Mouse (Mus musculus): ENCODE results near the gene Jph3. TPM values are rescaled to one million over a fixed set of nuclear protein-coding genes. Genes with fewer than 3 reads are reported as not detected.

Jph3 gene
- total RNA-seq, 2 experiments from 2014 or later = not detected

- no peak for DNase-seq
Measured at GRCm38 (mm10) chr8:121730170-121730569, 747 bp downstream of the Jph3 start.

DNA sequence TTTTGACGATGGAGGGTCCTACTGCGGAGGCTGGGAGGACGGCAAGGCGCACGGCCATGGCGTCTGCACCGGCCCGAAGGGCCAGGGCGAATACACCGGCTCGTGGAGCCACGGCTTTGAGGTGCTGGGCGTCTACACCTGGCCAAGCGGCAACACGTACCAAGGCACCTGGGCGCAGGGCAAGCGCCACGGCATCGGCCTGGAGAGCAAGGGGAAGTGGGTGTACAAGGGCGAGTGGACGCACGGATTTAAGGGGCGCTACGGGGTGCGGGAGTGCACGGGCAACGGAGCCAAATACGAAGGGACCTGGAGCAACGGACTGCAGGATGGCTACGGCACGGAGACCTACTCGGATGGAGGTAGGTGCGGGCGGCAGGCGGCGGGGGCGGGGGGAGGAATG is 1.2 kb downstream of the Jph3 start:
- no peak for DNase-seq

- DNase-seq = no peak
Measured at GRCm38 (mm10) chr8:121731060-121731459, 1.6 kb downstream of the Jph3 start.

DNA sequence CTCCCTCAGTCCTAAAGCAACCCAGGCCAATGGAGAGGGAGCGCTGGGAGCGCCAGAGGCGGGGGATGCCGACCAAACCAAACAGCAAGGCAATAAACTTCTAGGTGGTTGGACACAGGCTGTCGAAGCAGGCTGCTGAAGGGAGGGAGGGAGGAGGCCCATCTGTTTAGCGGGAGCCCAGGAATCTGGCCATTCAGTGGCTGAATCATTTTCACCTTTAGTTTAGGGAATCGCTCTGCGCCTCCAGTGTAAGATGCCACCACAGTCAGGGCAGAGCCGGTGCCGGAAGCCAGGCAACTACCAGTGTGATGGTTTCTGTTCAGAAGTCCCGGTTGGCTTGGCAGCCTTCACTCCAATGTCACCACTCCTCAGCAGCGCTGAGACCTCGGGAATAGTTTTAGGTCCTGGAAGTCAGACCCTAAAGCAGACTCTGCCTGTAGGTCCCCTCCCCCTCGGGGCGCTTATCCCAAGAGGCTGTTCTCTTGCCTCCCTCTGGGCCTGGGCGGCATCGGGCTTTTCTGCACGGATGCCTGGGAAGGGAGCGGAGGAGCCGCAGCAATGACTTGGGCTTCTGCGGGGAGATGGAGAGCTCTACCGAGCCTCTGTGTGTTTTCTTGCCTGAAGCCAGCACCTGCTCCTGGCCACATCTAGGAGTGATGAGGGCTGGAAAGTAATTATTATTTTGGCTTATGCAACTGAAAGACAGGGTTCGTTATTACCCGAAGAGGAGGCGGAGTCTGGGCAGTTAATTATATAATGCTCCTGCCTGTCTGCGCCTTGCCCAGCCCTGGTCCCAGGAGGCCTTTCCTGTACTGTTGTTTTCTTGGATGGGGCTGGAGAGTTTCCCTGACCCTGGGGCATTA is 2.3 kb downstream of the Jph3 start:
- DNase-seq = no peak

DNA sequence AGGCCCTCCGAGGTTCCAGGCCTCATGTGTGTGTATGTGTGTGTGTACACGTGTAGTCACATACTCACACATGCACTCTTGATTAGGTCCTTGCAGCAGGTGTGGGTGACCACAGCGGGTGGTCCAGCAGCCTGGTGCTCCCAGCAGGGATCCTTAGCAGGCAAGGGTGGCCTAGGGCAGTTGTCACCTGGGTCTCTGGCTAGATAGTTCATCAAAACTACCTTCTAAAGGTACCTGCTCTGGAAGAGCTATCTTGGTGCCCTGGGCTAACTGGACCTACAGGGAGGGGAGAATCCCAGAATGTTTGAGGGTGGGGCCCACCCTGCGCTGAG is 2.9 kb downstream of the Jph3 start:
- DNase-seq = no peak

- no peak for DNase-seq
Measured at GRCm38 (mm10) chr8:121734262-121734661, 4.8 kb downstream of the Jph3 start.

DNA sequence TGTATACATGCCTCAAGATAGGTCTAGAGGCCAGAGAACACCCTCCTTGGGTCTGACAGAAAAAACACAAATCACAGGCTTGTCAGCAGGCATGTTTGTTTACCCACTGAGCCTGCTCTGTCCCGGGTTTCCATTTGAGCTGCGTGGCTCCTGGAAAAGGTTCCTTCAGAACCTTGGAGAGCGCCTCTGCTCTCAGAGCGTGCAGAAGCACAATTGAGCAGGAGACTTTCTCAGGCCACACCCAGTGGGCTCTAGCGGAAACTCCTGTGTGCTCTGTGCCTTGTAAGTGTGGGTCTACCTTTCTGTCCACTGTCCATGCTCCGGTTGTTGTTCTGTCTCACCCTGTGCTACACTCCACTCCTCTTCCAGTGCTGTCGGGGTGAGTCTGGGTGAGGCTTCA is 6.8 kb downstream of the Jph3 start:
- no peak for DNase-seq

DNA sequence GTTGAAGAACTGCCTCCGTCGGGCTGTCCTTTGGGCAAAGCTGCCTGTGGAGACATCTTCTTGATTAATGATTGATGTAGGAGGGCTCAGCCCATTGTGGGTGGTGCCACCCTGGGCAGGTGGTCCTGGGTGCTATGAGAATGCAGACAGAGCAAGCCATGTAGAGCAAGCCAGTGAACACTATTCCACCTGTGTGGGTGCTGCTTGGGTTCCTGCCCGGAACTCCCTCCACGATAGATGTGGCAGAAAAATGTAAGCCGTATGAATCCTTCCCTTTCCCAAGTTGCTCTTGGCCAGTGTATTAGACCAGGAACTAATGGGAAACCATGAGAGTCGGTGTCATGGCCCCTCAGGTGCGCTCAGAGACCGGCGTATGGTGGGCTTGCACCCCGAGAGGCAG is 11.3 kb downstream of the Jph3 start:
- no peak for DNase-seq

DNA sequence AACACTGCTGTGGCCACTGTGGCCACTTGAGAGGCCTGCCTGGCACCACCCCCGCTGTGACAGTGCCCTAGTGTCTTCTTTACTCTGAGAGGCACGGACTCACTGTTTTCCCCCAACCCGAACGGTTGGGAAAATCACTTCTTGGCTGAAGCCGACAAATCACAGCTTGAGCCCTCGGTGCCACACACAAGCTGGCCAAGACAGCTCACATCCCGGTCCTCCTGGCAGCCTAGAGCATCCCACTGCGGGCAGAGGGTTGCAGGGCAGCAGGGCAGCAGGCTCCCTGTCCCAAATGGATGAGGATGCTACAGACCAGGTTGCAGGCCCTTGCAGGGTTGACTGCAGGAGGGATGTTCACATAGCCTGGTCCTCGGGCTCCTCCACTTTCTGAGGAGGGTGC is 20.1 kb downstream of the Jph3 start:
- no peak for DNase-seq

DNA sequence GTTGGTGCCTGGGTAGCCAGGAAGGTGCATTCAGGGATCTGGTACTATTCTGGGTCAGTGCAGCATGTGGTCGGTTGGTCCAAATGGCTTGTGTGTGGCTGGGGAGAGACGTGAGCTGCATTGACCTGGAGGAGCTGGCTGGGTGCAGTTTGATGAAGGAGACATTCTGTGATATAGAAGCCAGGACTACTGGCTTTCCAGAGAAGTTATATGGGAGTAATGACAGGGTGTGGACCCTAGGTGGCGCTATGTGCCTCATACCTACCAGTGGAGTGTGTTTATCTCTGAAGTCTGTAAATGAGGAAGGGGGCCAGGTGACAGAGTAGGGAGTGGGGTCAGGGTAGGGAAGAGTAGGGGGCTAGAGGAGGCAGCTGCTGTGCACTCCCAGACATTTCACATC is 21.1 kb downstream of the Jph3 start:
- DNase-seq = no peak

- DNase-seq = no peak
Measured at GRCm38 (mm10) chr8:121751407-121751806, 22.0 kb downstream of the Jph3 start.

DNA sequence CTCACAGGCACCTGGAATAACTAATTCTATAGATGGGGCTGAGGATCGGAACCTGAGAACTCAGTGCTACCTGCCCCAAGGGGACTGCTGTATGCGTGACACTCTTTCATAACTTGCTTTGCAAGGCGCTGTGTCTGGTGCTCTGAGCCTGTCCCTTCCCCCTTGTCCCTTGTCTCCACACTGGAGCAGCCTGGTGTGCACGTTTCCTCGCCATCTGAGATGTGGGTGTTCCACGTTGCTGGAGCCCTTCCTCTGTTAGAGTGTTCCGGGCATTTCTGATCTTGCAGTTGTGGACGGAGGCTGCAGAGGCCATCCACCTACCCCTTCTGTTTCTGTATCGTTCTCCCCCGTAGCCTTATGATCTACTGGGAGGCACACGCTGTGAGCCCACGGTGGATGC is 29.0 kb downstream of the Jph3 start:
- no peak for DNase-seq

DNA sequence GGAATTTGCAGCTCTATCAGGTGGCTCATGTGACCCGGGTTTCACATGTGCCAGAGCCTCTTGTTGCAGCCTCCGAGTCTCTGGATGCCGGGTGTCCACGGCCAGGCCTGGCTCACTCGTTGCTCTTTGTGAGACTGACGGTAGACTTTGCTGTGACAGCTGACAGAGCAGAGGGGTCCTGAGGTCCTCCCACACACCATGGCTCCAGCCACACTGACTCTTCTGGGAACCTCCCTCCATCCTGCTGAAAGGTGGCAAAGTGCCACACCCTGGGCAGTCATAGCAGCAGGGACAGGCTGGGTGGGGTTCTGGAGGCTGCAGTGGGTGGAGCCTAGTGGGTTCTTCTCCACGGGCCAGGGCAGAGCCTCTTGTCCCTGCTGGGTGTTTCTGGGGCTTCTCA is 31.1 kb downstream of the Jph3 start:
- no peak for DNase-seq

GRCm38 (mm10) chr8:121761480-121761879 is 32.1 kb downstream of the Jph3 start:
- DNase-seq = no peak

- no peak for DNase-seq
Measured at GRCm38 (mm10) chr8:121762999-121763699, 33.7 kb downstream of the Jph3 start.

- no peak for DNase-seq
Measured at GRCm38 (mm10) chr8:121763700-121764013, 34.2 kb downstream of the Jph3 start.

DNA sequence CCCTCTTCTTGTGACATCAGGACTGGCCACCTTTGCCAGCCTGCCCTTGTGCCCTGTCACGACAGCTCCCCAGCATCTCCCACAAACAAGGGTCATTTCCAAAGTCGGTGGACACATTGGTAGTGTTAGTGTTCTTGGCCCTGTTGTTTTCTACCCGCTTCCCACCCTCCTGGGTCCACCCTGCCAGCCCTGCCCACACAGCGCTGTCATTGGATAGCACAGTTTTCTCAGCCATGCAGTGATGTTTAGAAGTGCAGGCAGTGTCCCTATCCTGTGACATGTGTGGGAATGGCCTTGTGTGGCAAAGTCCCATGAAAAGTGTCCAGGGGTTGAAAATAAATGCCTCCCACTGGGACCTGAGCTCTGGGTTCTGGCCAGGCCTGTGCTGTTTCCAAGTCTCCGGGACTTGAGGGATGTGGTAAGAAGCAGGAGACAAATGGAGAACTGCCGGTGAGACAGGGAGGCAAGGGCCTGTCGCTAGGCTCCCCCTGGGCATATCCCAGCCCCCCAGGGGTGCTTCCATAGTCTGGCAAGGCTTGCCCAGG is 36.2 kb downstream of the Jph3 start:
- DNase-seq = no peak

DNA sequence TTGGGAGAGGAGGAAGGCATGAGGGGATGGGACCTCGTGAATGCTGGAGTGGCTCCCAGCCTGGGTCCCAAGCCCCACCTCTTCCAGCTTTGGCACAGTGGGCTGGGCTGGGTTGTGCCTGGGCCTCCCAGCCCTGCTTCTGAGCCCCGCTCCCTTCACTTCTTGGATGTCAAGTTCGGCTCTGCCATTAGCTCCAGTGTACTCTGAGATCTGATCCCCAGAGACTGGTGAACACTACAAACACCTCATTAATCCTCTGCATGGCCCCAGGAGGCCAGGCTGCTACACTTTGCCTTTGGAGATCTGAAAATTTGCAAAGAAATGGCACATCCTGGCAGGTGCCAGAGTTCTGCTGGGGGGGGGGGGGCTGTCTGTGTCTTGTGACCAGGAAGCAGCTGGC is 39.7 kb downstream of the Jph3 start:
- no peak for DNase-seq

GRCm38 (mm10) chr8:121769621-121770020 is 40.2 kb downstream of the Jph3 start:
- DNase-seq = no peak

- no peak for DNase-seq
Measured at GRCm38 (mm10) chr8:121770845-121771752, 41.7 kb downstream of the Jph3 start.

GRCm38 (mm10) chr8:121773876-121774275 is 44.5 kb downstream of the Jph3 start:
- no peak for DNase-seq

- no peak for DNase-seq
Measured at GRCm38 (mm10) chr8:121782493-121782892, 53.1 kb downstream of the Jph3 start.

DNA sequence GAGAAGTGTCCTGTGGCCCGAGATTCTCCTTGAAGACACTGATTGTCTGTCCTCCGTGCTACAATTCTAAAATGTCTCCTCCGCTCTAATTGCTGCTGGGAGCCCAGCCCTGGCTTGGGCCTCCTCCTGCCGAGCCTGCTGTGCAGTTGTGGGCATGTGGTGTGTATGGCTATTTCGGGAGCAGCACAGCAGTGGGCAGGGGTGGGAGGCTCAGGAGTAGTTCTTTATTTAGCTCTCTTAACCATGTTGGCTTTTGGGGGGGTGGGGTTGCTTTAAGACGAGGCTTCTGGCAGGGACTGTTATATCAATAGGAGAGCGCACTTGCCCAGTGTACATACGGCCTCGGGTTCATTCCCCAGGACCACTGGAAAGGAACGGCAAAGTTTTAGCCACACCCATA is 57.1 kb downstream of the Jph3 start:
- DNase-seq = no peak
